Mouse (Mus musculus) stomach, postnatal 0 days (tissue): ENCODE measurements around the gene Prkcb.

Source experiments
- CTCF ChIP-seq: IDR thresholded peaks from 2 replicates; pipeline ENCODE4 v1.5.1; 2016; ENCODE audit warnings: antibody characterized with exemption, low read depth, mild to moderate bottlenecking, moderate library complexity
- EP300 ChIP-seq: optimal IDR thresholded peaks from 2 replicates; pipeline ENCODE3; 2016; ENCODE audit warnings: antibody characterized with exemption

DNA sequence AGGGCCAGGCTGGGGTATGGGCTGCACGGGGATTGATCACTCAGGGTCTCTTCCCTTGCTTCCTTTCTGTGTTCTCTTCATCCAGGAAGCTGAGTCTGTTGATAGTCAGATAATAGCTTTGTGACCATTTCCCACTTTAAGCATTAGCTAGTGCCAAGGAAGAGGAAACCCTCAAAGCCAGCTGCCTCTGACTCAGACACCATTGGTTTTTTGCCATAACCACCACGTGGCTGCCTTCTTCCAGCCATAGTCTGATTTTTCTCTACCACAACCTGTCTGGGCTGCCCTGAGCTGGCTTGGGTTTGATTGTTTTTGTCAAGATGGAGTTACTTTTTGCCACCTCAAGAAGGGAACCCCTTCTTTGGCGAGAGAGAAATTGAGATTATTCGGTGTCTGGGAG is 41.0 kb downstream of the Prkcb start:
- TF ChIP-seq CTCF (no peak), EP300 (no peak)
